Mouse (Mus musculus) kidney, embryonic 15.5 days (tissue): ENCODE results near the gene Tmsb4x. TPM values are rescaled to one million over a fixed set of nuclear protein-coding genes. Genes with fewer than 3 reads are reported as not detected.

Experiments
- ATAC-seq: fragments of 200-750 bp; cut with Nextera tagmentation; replicated peaks from 2 replicates; pipeline ENCODE4 v1.8.0; 2017; ENCODE audit warnings: moderate TSS enrichment; ENCODE audit not compliant: low FRiP score
- H3K27ac ChIP-seq: fragments of 300-500 bp; sonication (generic); 2 replicates; pipeline ENCODE4 v1.5.1; 2015; ENCODE audit warnings: mild to moderate bottlenecking, inconsistent platforms
- H3K27me3 ChIP-seq: fragments of 300-500 bp; sonication (generic); 2 replicates; pipeline ENCODE4 v1.6.1; 2015; ENCODE audit warnings: inconsistent platforms
- H3K36me3 ChIP-seq: fragments of 300-500 bp; sonication (generic); 2 replicates; pipeline ENCODE4 v1.6.1; 2015; ENCODE audit warnings: inconsistent platforms
- H3K4me1 ChIP-seq: fragments of 300-500 bp; sonication (generic); 2 replicates; pipeline ENCODE4 v1.6.1; 2015; ENCODE audit warnings: inconsistent platforms
- H3K4me2 ChIP-seq: fragments of 300-500 bp; sonication (generic); 2 replicates; pipeline ENCODE4 v1.6.1; 2015; ENCODE audit warnings: moderate library complexity, mild to moderate bottlenecking, inconsistent platforms
- H3K4me3 ChIP-seq: fragments of 300-500 bp; sonication (generic); replicated peaks from 2 replicates; pipeline ENCODE4 v1.5.1; 2015; ENCODE audit warnings: mild to moderate bottlenecking, inconsistent platforms
- H3K9ac ChIP-seq: fragments of 300-500 bp; sonication (generic); 2 replicates; pipeline ENCODE4 v1.6.1; 2015; ENCODE audit warnings: mild to moderate bottlenecking, inconsistent platforms
- H3K9me3 ChIP-seq: fragments of 300-500 bp; sonication (generic); replicated peaks from 2 replicates; pipeline ENCODE4 v1.6.1; 2016; ENCODE audit warnings: inconsistent platforms
- WGBS: fragments of 180-500 bp; shearing (Covaris S2); methylation state at CpG from one replicate; pipeline ENCODE4 v1.1.7; 2015; ENCODE audit warnings: mixed read lengths; 5-methylcytosine and 5-hydroxymethylcytosine counted together
- polyA plus RNA-seq: library from polyadenylated mRNA; unstranded; fragments of >200 nt; fragmentation: Nextera tagmentation; extraction: Ambion mirVana; gene quantifications from 2 replicates; pipeline ENCODE4 v1.2.1, GENCODE M21; 2015

The Tmsb4x gene
- 2,736 and 2,813 TPM in 2 replicates for polyA plus RNA-seq

DNA sequence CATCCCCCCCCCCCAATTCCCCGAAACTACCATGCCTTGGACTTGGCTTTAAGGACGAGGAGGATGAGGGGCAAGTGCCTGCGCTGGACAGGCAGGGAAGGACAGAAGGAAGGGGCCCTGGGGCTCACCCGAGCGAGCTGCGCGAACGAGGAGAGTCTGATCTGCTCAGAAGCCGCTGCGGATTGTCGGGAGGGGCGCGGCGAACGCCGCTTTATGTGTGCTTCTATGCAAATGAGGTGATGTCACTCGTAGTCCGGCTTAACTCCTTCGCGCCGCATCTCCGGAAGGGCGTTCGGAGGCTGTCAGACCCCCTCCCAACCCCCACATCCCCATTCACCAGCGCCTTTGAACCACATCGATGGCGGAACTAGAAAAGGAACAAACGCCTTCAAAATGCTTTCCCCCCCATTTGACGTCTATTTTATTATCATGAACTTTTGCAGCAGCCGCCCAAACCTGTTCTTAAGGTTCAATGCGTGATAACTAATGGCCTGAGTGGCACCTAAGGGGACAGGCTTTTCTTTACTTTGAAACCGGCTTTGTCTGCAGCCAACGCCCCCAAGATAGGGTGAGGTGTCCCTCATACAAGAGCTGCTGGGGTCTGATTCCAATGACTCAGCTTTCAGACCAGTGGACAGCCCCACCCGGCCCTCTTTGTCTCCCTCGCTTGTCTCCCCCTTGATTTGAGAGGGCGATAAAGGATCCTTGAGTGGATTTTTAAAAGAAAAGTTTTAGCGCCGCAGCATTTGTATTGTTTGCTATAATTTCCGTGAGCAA lies at the start of gene Tmsb4x:
Tmsb4x (minus strand) TSS at position 338 of the 777 bp plus-strand sequence.
- no peaks in the 10 kb centered on the region for H3K36me3 ChIP-seq
- H3K9ac ChIP-seq = peak within 1 kb of the TSS; percentile 56
- peaks cover 64% of the 10 kb centered on the region for H3K27me3 ChIP-seq
- no peaks in the 10 kb centered on the region for H3K9me3 ChIP-seq
- H3K27ac ChIP-seq = peak within 1 kb of the TSS; percentile 82
- 22% methylated on average over 39 of the region's 39 CpGs for WGBS
- H3K4me2 ChIP-seq = peak within 1 kb of the TSS; percentile 57
- H3K4me3 ChIP-seq = peak within 1 kb of the TSS; percentile 56
- ATAC-seq = peak; percentile 89
- peaks cover 3% of the 10 kb centered on the region; the same call in 1 of the 2 replicates for H3K4me1 ChIP-seq

DNA sequence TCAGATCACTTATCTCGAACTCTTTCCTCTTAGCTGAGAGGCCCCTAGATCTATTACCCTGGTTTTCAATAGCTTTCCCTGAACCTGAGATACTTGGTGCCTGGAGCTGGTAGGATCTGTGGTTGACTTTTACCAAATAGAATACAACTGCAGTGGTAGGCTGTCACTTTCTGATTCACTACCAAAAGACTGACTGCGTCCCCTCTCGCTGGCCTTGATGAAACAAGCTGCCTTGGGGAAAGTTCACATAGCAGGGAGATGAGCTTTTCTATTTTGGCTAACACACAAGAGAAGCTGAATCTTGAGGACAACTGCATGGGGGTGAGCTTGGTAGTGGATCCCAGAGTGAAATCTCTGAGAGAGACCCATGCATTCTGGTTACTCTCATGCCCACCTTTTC lies 32.6 kb upstream of the Tmsb4x start:
- no peak overlapping the region for H3K9ac ChIP-seq
- no peaks in the 10 kb centered on the region for H3K4me1 ChIP-seq
- no peaks in the 10 kb centered on the region for H3K36me3 ChIP-seq
- no peak overlapping the region for H3K27ac ChIP-seq
- 93% methylated on average over 3 of the region's 3 CpGs for WGBS
- no peak for ATAC-seq
- H3K9me3 ChIP-seq = no peaks in the 10 kb centered on the region
- no peak overlapping the region for H3K4me2 ChIP-seq
- H3K4me3 ChIP-seq = no peak overlapping the region
- peaks cover 39% of the 10 kb centered on the region for H3K27me3 ChIP-seq

DNA sequence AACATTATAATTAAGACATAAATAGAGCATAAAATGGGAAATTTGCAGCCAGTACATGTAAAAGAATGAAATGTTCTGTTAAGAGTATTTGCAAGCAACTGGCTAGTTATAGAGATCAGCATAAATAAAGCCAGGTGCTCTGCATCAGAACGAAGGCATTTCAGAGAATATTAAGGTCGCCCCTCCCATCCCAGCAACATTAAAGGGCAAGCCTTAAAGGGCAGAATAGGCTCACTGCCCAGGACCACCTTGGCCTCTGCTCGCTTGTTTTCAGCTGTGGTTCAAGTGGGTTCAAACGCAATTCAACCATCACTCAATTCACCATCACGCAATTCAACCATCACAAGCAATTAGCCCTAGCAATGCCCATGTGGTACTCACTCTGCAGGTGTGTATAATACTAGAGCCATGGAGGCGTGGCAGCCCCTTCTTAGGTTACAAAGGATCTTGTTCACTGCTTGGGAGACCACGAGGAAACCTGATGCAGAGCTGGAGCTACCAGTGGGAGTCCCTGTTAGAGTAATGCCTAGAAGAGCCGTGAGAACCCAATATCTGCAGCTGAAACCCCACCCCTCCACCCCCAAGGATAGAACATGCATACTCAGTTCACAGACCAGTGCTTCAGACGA lies 30.3 kb upstream of the Tmsb4x start:
- Histone ChIP-seq H3K27ac (no peak overlapping the region), H3K4me3 (no peak overlapping the region), H3K9me3 (no peaks in the 10 kb centered on the region), H3K27me3 (peaks cover 47% of the 10 kb centered on the region), H3K4me2 (no peak overlapping the region), H3K9ac (no peak overlapping the region), H3K4me1 (no peaks in the 10 kb centered on the region), H3K36me3 (no peaks in the 10 kb centered on the region)
- WGBS = 52% methylated on average over 9 of the region's 9 CpGs
- peak; percentile 90 for ATAC-seq

DNA sequence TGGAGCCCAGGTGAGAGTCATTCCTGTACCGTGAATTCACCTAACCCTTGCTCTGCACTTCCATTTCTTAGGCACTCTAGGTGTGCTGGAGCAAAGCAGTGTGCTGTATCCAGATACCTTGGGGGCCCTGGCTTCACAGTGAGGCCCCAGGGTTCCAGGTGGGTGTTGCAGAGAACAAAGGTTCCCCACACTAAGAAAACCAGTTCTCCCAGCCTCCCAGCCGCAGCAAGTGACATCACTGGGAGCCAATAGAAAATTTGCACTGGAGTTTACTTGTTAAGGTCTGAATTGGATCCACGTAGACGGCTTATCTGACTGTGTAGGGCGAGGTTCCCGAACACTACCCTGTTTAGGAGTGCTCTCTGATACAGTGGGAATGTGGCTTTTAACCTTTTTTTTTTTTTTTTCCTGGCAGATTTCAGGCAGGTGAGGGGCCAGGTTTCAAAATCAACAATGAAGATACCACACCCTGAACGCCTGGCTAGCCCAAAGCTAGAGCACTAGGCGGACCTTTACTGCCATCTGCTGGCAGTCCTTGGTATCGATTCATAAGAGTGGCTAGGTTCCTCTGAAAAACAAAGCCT lies 24.1 kb upstream of the Tmsb4x start:
- Histone ChIP-seq H3K36me3 (no peaks in the 10 kb centered on the region), H3K27ac (0 out of 2 replicates have a peak overlapping the region, but pooled peaks have one; percentile 22), H3K9me3 (no peaks in the 10 kb centered on the region), H3K9ac (no peak overlapping the region), H3K4me3 (no peak overlapping the region), H3K4me1 (no peaks in the 10 kb centered on the region), H3K27me3 (peaks cover 36% of the 10 kb centered on the region), H3K4me2 (0 out of 2 replicates have a peak overlapping the region, but pooled peaks have one; percentile 31)
- ATAC-seq = peak; percentile 73
- WGBS = 23% methylated on average over 9 of the region's 9 CpGs

DNA sequence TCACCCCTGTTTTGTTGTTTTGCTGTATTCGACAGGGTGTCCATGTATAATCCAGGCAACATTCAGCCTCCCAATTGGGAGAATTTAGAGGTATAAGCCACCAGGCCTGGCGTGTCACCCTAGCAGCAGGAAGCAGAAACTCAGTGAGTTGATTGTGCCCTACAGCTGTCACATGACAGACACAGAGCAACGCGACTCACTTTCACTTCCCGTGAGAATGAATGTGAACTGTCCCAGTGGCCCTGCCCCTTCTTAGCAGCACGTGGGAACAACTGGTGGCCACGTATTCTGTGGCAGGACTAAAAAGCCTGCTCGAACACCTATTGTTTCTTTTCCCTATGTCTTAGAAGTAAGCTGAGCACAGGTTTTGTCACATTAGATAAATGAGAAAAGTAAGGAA lies 22.0 kb upstream of the Tmsb4x start:
- Histone ChIP-seq H3K9me3 (no peaks in the 10 kb centered on the region), H3K4me2 (no peak overlapping the region), H3K36me3 (no peaks in the 10 kb centered on the region), H3K27ac (no peak overlapping the region), H3K9ac (no peak overlapping the region), H3K27me3 (peaks cover 28% of the 10 kb centered on the region), H3K4me1 (no peaks in the 10 kb centered on the region), H3K4me3 (no peak overlapping the region)
- no peak for ATAC-seq
- WGBS = 63% methylated on average over 8 of the region's 8 CpGs

DNA sequence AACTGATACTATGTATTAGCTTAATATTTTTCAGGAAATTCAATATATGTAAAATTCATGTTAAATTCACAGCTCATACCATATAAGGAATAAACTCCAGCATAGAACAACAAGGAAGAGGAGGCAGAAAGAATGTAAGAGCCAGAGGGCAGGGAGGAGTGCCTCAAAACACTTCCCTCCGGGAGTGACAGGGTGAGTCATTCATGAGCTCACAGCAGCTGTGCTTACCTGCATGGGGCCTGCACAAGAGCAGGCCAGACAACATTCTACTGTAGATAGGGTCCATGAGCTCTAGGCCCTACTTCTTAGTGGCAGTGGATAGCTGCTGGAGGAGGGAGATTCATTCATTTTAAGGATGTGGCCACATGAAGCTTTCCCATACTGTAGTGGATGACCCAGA lies 20.7 kb upstream of the Tmsb4x start:
- H3K27ac ChIP-seq = no peak overlapping the region
- H3K4me1 ChIP-seq = no peaks in the 10 kb centered on the region
- WGBS = 56% methylated on average over 1 of the region's 1 CpGs
- peaks cover 20% of the 10 kb centered on the region for H3K27me3 ChIP-seq
- no peak overlapping the region for H3K4me2 ChIP-seq
- H3K9me3 ChIP-seq = no peaks in the 10 kb centered on the region
- no peak for ATAC-seq
- H3K4me3 ChIP-seq = no peak overlapping the region
- H3K36me3 ChIP-seq = no peaks in the 10 kb centered on the region
- no peak overlapping the region for H3K9ac ChIP-seq

DNA sequence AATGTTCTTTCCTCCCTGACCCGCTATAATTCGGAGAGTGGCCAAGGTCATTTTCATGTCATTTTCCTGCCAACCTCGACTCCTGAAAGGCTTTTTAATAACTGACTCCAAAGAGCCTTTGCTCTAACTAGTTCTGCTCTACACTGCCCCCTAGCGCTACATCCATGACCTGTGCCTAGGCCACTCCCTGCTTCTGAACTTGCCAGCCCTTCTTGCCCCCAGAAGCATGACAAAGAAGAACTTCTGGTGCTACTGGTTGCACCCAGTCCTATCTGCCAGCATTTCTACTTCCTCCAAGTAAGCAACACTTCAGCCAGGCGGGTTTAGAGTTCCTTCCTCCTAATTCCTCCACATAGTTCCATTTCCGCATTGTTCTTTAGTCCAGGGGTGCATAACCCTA lies 20.1 kb upstream of the Tmsb4x start:
- H3K9ac ChIP-seq = no peak overlapping the region
- no peak overlapping the region for H3K4me3 ChIP-seq
- no peak for ATAC-seq
- H3K4me2 ChIP-seq = no peak overlapping the region
- no peaks in the 10 kb centered on the region for H3K36me3 ChIP-seq
- H3K4me1 ChIP-seq = no peaks in the 10 kb centered on the region
- no peak overlapping the region for H3K27ac ChIP-seq
- H3K27me3 ChIP-seq = peaks cover 15% of the 10 kb centered on the region
- WGBS = 39% methylated on average over 6 of the region's 6 CpGs
- no peaks in the 10 kb centered on the region for H3K9me3 ChIP-seq

DNA sequence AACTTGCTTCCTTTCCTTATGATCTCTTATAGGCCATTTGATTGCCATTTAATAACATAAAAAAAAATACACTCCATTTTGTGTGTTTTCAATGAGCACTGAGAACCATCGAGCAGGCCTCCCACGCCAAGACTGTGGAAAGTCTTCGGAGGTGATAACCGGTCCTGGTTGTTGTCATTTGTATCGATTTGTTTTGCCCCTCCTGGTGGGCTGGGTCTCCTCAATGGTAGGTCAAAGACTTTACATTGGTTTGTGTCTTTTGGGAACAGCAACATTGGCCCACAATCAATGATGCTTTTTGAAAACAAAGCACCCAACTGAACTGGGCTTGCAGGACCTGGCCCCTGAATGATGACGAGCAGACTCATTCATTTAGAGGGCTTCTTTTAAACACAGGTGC lies 18.6 kb upstream of the Tmsb4x start:
- WGBS = 91% methylated on average over 6 of the region's 6 CpGs

DNA sequence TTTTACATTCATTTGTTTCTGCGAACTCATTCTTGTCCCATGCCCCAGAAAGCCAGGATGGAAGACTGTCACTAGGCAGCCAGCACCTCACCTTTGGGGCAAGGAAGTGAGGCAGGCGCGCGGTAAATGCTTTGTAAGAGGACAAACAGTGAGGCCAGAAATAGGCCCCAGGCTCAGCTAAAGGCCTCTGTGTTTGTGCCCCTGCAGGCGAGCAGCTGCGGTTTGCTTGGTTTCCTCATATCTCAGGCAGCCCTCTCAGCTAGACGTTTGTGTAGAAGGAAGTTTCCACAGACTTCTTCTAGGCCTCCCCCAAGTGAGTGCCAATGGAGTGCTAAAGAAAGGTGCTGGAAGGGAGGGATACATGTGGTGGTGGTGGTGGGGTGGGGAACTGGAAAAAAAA lies 18.0 kb upstream of the Tmsb4x start:
- no peak for ATAC-seq
- Histone ChIP-seq H3K9me3 (no peaks in the 10 kb centered on the region), H3K4me3 (no peak overlapping the region), H3K36me3 (no peaks in the 10 kb centered on the region), H3K27ac (no peak overlapping the region), H3K4me2 (no peak overlapping the region), H3K27me3 (peaks cover 12% of the 10 kb centered on the region), H3K9ac (no peak overlapping the region), H3K4me1 (no peaks in the 10 kb centered on the region)
- 82% methylated on average over 7 of the region's 7 CpGs for WGBS

More for the DNA sequence above, 18.6 kb upstream of the Tmsb4x start:
- ATAC-seq = no peak
- no peaks in the 10 kb centered on the region for H3K9me3 ChIP-seq
- peaks cover 13% of the 10 kb centered on the region for H3K27me3 ChIP-seq
- no peaks in the 10 kb centered on the region for H3K4me1 ChIP-seq
- H3K9ac ChIP-seq = no peak overlapping the region
- no peaks in the 10 kb centered on the region for H3K36me3 ChIP-seq
- H3K4me2 ChIP-seq = no peak overlapping the region
- H3K27ac ChIP-seq = no peak overlapping the region
- H3K4me3 ChIP-seq = no peak overlapping the region

DNA sequence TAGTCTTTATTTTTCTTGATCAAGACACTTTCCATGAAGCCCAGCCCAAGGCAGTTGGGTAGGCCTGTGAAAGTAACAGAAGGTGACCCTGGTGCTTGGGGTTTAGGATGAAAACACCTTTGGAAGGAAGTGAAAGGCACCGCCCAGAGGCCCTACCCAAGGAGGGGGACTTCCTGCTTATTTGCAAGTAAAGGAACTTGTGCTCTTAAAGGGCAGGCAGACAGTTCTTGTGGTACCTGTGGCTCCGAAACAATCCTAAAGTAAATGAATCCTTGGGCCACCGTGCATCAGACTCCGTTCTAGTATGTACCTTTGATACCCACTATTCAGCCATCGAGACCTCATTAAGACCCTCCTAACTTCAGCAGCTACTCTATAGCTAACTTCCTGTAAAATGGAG lies 17.5 kb upstream of the Tmsb4x start:
- 85% methylated on average over 5 of the region's 5 CpGs for WGBS
- no peaks in the 10 kb centered on the region for H3K9me3 ChIP-seq
- H3K27ac ChIP-seq = no peak overlapping the region
- ATAC-seq = no peak
- 0 out of 2 replicates have a peak, but pooled peaks cover 7% of the 10 kb centered on the region for H3K27me3 ChIP-seq
- no peak overlapping the region for H3K9ac ChIP-seq
- H3K4me2 ChIP-seq = no peak overlapping the region
- H3K4me1 ChIP-seq = no peaks in the 10 kb centered on the region
- H3K36me3 ChIP-seq = no peaks in the 10 kb centered on the region
- no peak overlapping the region for H3K4me3 ChIP-seq

DNA sequence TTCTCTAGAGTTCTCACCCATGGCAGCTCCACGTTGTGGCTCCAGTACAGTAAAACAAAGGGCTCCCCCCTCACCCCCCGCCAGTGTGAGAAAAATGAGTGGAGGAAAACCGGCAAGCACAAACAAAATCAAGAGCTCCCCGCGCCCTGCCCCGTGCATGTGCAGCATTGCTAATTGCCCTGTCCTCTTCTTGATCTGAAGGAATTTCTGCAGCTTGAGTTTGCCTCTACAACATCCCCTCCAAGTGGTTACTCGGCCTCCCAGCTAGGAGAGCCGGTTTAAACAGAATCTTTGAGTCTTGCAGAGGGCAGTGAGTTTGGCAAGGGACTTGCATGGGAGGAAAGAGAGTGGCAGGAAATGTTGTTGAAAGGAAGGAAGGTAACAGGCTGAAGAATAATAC lies 3.6 kb upstream of the Tmsb4x start:
- ATAC-seq = peak; percentile 58; the same call in 1 of the 2 replicates
- Histone ChIP-seq H3K27ac (no peak overlapping the region), H3K4me2 (peak overlapping the region; percentile 21; the same call in 1 of the 2 replicates), H3K36me3 (no peaks in the 10 kb centered on the region), H3K9me3 (no peaks in the 10 kb centered on the region), H3K27me3 (peaks cover 36% of the 10 kb centered on the region), H3K4me1 (peaks cover 3% of the 10 kb centered on the region; the same call in 1 of the 2 replicates), H3K9ac (no peak overlapping the region), H3K4me3 (no peak overlapping the region)
- WGBS = 31% methylated on average over 8 of the region's 8 CpGs
